Mouse (Mus musculus): Measurements from ENCODE around the gene Rnf31.
A peak's percentile ranks its signal among the peaks of the same experiment; 100 is the strongest.

Gene Rnf31

DNA sequence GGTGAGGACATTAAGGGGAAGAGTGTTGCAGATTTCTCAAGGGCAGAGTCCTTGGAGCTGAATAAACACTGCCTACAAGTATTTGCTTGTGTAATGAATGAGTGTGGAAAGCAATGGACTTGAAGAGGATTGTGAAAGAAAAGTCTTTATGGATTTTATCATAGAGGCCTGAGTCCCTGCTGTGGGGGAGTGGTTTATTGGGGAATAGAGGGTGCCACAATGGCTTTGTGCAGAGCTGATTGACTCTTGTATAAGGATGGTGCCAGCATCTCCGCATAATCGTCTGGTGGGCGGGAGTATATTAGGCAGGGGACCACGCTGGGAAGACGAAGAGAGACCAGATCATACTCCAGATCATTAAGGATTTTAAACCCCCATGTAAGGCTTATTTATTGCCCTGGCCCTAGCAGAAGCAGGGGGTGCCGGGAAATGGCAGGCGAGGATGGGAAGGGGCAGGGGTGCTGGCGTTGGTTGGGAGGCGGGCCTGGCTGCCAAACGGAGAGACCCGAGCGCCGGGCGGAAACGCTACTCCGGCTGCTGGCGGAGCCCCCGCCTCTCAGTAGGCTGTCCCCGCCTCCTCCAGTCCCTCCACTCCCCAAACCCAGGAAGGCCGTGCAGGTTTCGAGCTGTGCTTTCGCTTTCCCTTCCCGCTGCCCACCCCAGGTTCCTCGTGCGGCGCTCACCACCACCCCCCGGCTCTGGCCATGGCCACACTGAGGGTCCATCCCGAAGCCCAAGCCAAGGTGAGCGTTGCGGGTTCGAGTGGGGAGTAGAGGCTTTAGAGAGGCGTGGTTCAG, 13.4 kb upstream of the Rnf31 start, which contains the start of gene Psme1:
Gene Psme1 (plus strand): TSS at position 253 of the 797 bp plus-strand sequence.
- DNase-seq (ENCODE audit: low spot score), result no peak

- no peak for DNase-seq (ENCODE audit: low spot score)
Measured at GRCm38 (mm10) chr14:55578668-55579269, 12.7 kb upstream of the Rnf31 start.

GRCm38 (mm10) chr14:55579511-55580496, 11.7 kb upstream of the Rnf31 start:
- no peak for DNase-seq (ENCODE audit: low spot score)

- DNase-seq (ENCODE audit: low spot score), result no peak
Measured at GRCm38 (mm10) chr14:55580731-55581130, 10.8 kb upstream of the Rnf31 start.

DNA sequence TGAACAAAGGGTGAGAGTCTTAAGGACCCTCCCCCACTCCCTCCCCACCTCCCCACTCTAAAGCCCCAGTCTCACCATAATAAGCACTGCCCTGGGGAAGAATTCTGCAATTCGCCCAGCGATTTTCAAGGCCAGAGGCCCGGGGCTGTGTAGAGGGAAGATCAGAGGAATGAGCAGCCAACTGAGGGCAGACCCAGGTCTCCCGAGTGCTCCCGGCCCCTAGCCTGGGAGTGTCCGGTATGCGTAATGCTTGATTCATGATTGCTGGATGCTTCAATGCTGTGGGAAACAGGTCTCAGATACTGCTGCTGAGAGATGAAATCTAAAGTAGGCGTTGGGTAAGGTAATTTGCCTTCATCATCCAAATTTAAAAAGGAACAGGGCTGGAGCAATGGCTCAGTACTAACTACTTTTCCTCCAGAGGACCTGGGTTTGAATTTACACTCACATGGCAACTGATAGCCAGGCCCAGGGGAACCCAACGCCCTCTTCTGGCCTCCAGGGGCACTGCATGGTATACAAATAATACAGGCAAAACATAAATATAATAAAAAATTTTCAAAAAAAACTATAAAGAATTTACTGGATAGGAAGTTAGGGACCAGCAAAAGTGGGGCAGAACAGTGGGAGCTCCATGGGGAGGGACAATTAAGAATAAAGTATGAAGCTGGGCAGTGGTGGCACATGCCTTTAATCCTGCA, 9.4 kb upstream of the Rnf31 start:
- no peak for DNase-seq (ENCODE audit: low spot score)

DNA sequence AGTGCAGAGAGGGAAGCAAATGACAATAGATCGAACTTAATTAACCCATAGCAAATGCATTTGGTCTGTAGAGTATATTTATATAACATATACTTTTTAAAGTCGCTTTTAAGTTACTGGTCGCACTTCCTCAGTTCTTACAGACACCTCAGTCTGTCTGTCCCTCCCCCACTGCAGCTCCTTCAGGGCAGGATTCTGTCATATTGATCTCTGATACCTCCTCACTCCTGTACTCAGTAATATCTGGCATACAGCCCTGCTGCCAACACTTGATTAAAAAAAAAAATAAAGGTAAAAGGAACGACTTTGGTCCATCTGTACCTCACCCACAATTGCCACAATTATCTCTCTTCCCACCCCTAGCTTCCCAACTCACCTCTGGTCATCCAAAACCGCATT, 7.2 kb upstream of the Rnf31 start:
- DNase-seq (ENCODE audit: low spot score), result no peak

- DNase-seq (ENCODE audit: low spot score), result no peak
Measured at GRCm38 (mm10) chr14:55584702-55585565, 6.6 kb upstream of the Rnf31 start, which contains the start of gene Emc9. Gene Emc9 (minus strand): TSS chr14:55585302.

DNA sequence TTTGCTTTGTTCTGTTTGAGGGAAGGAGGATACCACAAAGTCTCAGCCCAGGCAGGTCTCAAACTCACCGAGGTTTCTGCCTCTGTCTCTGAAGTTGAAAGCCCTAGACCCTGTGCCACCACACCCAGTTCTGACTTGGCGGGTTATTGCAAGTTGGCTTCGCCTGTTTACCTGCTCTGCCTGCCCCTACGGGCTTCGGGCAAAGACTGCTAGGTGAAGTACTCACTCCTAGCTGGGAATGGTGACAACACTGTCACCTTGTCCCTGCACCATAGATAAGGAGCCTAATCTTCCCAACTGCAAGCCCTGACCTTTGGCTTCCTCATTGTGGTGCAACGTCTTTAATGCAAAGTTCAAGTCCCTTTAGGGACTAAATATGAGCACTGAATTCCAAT, 5.9 kb upstream of the Rnf31 start:
- DNase-seq (ENCODE audit: low spot score), result no peak

DNA sequence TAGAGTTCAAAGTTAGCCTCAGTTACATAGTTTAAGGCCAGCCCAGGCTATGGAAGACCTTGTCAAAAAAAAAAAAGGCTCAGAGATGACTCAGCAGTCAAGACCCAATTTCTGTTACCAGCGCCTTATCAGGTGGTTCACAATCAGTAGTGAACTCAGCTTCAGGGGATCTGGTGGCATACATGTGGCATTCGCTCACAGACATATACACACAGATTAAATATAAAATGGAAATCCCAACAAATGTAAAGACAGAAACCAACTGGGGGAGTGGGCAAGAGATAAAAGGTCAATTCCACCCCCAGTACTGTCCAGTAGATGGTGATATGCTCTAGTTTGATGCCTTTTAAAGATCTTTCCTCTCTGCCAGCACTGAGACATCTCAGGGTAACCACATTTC, 5.4 kb upstream of the Rnf31 start:
- DNase-seq (ENCODE audit: low spot score), result no peak

- DNase-seq (ENCODE audit: low spot score), result no peak
Measured at GRCm38 (mm10) chr14:55589271-55589670, 2.2 kb upstream of the Rnf31 start.

DNA sequence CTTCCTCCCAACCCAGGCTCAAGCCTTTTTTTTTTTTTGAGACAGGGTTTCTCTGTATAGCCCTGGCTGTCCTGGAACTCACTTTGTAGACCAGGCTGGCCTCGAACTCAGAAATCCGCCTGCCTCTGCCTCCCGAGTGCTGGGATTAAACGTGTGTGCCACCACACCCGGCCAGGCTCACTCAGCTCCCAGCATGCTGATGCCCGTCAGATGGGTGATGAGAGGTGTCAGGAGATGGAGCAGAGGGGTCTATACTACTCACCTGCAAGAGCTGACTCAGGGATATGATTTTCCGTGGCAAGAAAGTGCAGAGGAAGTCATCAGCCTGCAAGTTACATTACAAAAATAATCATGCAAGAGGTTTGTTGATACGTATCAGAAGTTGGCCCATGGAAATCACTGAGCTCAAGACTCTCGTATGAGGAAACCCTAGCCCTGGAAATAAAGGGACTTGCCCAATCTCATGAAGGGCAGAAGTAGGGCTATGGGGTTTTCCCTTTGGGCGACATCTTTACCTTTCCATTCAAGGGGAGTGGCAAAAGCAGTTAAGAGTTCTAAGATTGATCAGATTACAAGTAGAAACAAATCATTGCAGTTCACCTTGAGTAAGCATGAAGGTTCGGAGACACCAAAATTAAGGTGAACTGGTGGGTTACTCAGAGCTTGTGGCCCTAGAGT, 1.6 kb upstream of the Rnf31 start:
- DNase-seq (ENCODE audit: low spot score), result no peak

DNA sequence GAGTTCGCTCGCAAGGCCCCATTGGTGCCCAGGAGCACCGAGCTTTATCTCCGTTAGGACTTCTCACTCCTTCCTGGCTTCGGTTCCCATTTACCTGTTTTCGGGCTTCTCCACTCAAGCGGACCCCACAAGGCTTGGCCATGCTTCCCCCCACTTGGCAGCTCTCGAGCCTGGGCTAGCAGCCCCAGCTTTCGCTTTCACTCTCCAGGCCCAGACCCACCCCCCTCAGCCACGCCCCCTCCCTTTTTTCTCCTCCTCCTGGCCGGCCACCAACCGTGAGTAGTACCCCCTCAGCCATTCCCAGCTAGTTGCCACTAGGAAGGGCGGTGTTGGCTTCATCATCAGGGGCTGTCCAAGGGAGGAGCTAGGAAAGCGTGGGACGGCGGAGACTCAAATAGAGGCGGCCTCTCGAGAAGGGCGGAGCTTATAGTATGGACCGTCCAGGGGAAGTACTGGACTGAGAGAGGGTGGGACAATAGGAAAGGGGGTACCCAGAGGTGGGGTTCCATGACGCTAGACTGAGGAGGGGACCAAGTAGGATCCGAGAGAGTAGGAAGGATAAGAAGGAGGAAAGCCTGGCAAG, 669 bp upstream of the Rnf31 start, which contains the start of gene Psme2:
Gene Psme2 (minus strand): TSS at position 366 of the 583 bp plus-strand sequence.
- DNase-seq (ENCODE audit: low spot score), result peak; percentile 88

- no peak for DNase-seq (ENCODE audit: low spot score)
Measured at GRCm38 (mm10) chr14:55592226-55592625, 718 bp downstream of the Rnf31 start.

DNA sequence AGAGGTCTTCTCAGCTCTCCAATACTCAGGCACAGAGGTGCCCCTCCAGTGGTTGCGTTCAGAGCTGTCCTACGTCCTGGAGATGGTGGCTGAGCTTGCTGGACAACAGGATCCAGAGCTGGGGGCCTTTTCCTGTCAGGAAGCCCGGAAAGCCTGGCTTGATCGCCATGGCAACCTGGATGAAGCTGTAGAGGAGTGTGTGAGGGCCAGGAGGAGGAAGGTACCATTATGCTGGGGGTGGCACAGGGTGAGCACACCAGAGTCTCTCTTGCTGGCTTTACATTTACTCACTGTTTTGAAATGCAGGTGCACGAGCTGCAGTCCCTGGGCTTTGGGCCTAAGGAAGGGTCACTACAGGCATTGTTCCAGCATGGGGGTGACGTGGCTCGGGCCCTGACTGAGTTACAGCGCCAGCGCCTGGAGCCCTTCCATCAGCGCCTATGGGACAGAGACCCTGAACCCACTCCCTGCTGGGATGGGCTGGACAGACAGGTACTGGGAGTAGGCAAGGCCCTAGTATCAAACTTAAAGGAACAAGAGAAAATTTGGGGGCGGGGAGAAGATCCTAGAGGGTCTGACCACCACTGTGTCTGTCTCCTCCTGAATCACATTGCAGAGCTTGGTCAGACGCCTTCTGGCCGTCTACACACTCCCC, 4.7 kb downstream of the Rnf31 start:
- DNase-seq (ENCODE audit: low spot score), result no peak

DNA sequence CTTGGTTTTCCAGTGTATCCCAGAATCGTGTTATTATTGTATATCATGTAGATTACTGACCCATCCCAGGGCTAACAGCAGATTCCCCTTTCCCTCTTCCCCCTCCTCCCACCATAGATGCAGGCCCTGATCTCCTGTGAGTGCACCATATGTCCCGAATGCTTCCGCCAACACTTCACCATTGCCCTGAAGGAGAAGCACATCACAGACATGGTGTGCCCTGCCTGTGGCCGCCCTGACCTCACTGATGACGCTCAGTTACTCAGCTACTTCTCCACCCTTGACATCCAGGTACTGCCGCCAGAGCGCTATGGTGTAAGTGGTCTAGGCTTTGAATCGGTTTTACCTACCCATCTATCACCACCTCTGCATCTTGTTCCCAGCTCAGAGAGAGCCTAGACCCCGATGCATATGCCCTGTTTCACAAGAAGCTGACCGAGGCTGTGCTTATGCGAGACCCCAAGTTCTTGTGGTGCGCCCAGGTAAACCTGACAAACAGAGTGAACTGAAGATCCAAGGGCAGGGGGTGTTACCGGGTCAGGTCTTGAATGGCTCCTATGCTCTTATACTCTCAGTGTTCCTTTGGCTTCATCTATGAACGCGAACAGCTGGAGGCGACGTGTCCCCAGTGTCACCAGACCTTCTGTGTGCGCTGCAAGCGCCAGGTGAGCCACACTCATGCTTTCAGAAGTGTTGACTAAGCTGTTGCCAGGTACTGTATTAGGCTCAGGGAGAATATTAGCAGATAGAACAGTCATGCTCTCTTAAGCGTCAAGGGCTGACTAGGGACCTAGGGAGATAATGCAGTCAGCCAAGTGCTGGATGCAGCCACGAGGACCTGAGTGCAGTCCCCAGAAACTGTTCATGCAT, 7.2 kb downstream of the Rnf31 start:
- DNase-seq (ENCODE audit: low spot score), result no peak

DNA sequence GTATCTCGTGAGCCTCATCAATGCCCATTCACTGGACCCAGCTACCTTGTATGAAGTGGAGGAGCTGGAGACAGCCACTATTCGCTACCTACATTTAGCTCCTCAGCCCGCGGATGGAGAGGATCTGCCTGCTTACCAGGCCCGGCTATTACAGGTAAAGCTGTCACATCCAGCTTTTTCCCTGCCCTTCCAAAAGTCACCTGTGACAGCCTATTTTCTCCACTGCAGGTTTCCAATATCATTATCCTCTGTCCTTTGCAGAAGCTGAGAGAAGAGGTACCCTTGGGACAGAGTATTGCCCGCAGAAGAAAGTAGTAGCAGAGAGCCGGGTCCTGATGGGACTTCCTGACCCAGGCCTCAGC, 11.7 kb downstream of the Rnf31 start, which contains the start of gene Irf9:
Gene Irf9 (plus strand): TSS at position 301 of the 362 bp plus-strand sequence.
- no peak for DNase-seq (ENCODE audit: low spot score)

- DNase-seq (ENCODE audit: low spot score), result peak; percentile 82
Measured at GRCm38 (mm10) chr14:55603633-55604576, 12.4 kb downstream of the Rnf31 start.
